Mouse (Mus musculus): ENCODE results near the gene Bmp2. TPM values are rescaled to one million over a fixed set of nuclear protein-coding genes. Genes with fewer than 3 reads are reported as not detected.

The Bmp2 gene
- polyA plus RNA-seq, 1 experiment from 2014 or later = 1.6 TPM

DNA sequence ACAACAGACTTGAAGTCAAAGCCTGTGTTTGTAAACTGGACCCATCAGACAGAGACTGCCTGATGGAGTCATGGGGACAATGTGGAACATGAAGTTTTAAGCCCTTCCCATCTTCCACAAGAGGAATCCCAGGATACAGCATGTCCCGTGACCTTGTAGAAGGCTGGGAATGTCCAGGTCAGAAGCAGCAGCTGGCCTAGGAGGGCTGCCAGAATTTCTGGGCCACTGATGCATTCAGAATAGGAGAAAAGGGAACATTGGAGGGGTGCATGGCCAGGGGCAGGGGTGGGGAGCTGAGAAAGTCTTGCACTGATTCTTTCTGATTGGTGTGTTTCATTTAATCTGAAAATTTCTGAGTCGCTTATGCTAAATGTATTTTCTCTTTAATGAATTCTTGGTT is 29.8 kb upstream of the Bmp2 start:
- Histone ChIP-seq H3K36me3 (ENCODE audit: control insufficient read depth, insufficient read depth, low read length) (no peaks in the 10 kb centered on the region), H3K27me3 (ENCODE audit: control insufficient read depth, insufficient read depth, low read length) (no peaks in the 10 kb centered on the region), H3K4me1 (replicated peaks; ENCODE audit: control insufficient read depth, insufficient read depth, low read length) (no peaks in the 10 kb centered on the region), H3K27ac (ENCODE audit: low read depth, low read length) (no peak overlapping the region), H3K9ac (ENCODE audit: low read depth, low read length) (no peak overlapping the region), H3K4me3 (ENCODE audit: low read depth, low read length) (no peak overlapping the region), H3K9me3 (ENCODE audit: control insufficient read depth, low read length) (no peaks in the 10 kb centered on the region), H3K4me2 (replicated peaks; ENCODE audit: low read depth, low read length) (no peak overlapping the region)
- no peak for ATAC-seq (ENCODE audit: low FRiP score)
- whole genome bisulfite sequencing = 92% methylated on average over 2 of the region's 2 CpGs
- no peak for DNase-seq (ENCODE audit: low spot score)

DNA sequence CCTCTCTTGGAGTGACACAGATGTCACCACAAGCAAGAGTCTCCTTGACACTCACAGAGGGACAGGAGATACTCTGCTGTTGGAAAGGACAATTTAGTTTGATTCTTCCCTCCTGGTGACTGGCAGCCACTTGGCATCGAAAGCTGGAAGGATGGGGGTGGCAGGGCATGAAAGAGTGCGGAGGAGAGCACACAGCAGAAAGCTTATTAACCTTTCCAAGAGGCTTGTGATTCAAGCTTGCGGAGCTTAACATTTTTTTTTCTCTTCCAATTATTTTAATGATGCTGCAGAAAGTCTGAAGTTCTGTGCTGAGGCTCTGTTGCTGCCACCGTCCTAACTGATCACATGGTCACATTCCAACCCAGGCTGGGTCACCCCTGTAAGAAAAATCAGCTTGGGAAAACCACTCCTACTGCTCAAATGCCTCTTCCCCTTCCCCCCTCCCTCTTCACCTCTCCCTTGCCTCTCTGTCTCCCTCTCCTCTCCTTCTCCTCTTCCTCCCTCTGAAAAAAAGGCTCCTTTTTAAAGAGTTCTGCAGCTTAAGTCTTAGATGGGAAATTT is 26.3 kb upstream of the Bmp2 start:
- Histone ChIP-seq H3K4me1 (replicated peaks; ENCODE audit: control insufficient read depth, insufficient read depth, low read length) (no peaks in the 10 kb centered on the region), H3K9ac (ENCODE audit: low read depth, low read length) (no peak overlapping the region), H3K9me3 (ENCODE audit: control insufficient read depth, low read length) (no peaks in the 10 kb centered on the region), H3K4me3 (ENCODE audit: low read depth, low read length) (no peak overlapping the region), H3K36me3 (ENCODE audit: control insufficient read depth, insufficient read depth, low read length) (no peaks in the 10 kb centered on the region), H3K27me3 (ENCODE audit: control insufficient read depth, insufficient read depth, low read length) (no peaks in the 10 kb centered on the region), H3K4me2 (replicated peaks; ENCODE audit: low read depth, low read length) (no peak overlapping the region), H3K27ac (ENCODE audit: low read depth, low read length) (no peak overlapping the region)
- 70% methylated on average over 4 of the region's 4 CpGs for WGBS
- no peak for ATAC-seq (ENCODE audit: low FRiP score)
- DNase-seq (ENCODE audit: low spot score) = no peak

DNA sequence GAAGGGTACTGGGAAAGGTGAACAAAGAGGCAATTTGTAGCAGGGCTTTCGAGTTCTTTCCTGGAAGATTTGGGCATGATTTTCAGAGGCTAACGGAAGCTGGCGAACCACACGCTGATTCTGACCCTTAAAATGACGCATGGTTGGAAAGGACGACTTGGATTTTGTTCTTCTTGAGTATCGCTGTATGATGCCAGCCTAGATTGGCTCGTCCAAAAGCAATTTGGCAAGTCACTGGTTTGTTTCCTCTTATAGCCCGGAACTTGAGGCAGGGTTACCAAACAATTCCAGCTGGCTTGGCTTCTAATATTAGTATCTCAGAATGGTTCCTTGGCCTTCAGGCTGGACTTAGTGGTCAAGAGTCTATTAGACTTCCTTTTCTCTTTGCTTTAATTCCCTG is 22.6 kb upstream of the Bmp2 start:
- 94% methylated on average over 9 of the region's 9 CpGs for WGBS
- DNase-seq (ENCODE audit: low spot score) (no peak), ATAC-seq (ENCODE audit: low FRiP score) (no peak)
- H3K27me3 ChIP-seq (ENCODE audit: control insufficient read depth, insufficient read depth, low read length) = no peaks in the 10 kb centered on the region
- H3K4me1 ChIP-seq (replicated peaks; ENCODE audit: control insufficient read depth, insufficient read depth, low read length) = no peaks in the 10 kb centered on the region
- no peak overlapping the region for H3K27ac ChIP-seq (ENCODE audit: low read depth, low read length)
- no peak overlapping the region for H3K9ac ChIP-seq (ENCODE audit: low read depth, low read length)
- no peaks in the 10 kb centered on the region for H3K36me3 ChIP-seq (ENCODE audit: control insufficient read depth, insufficient read depth, low read length)
- no peaks in the 10 kb centered on the region for H3K9me3 ChIP-seq (ENCODE audit: control insufficient read depth, low read length)
- H3K4me2 ChIP-seq (replicated peaks; ENCODE audit: low read depth, low read length) = no peak overlapping the region
- no peak overlapping the region for H3K4me3 ChIP-seq (ENCODE audit: low read depth, low read length)

DNA sequence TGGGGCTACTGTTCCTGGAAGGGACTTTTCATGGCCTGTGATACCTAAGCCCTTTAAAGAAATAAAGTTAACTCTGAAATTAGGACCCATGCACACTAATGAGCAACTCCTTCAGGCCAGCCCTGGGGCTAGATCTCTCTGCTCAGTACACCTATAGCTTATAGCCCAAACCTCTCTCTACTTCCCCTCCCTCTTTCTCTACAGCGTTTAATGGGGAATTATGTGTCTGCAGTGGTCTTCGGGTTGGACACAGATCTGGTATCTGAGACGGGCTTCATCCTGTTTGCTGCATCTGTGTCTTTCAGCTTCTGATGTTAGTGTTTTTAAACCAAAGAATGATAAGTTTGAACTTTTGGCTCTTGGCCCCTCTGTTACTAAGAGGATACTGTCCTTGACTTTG is 18.9 kb upstream of the Bmp2 start:
- Histone ChIP-seq H3K9ac (ENCODE audit: low read depth, low read length) (no peak overlapping the region), H3K27ac (ENCODE audit: low read depth, low read length) (no peak overlapping the region), H3K9me3 (ENCODE audit: control insufficient read depth, low read length) (no peaks in the 10 kb centered on the region), H3K4me3 (ENCODE audit: low read depth, low read length) (no peak overlapping the region), H3K4me1 (replicated peaks; ENCODE audit: control insufficient read depth, insufficient read depth, low read length) (no peaks in the 10 kb centered on the region), H3K27me3 (ENCODE audit: control insufficient read depth, insufficient read depth, low read length) (no peaks in the 10 kb centered on the region), H3K36me3 (ENCODE audit: control insufficient read depth, insufficient read depth, low read length) (no peaks in the 10 kb centered on the region), H3K4me2 (replicated peaks; ENCODE audit: low read depth, low read length) (no peak overlapping the region)
- DNase-seq (ENCODE audit: low spot score) (no peak), ATAC-seq (ENCODE audit: low FRiP score) (no peak)
- WGBS = 69% methylated on average over 3 of the region's 3 CpGs

DNA sequence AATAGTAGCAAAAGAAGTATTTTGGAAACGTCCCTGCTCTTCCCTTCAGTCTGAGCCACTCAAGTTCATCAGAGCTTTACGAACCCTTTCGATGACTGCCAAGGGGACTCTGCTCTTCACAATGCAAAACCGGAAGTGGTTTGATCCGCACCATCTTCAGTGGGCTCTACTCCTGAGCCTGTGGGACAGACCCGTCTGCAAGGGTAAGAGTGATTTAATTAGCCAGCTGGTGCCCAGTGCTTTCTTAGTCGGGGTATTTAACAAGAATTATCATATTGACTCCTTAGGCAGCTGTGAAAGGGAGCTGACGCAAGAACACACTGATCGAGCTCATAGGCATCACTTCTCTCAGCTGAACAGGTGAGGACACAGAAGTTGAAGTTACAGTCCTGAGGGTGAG is 16.5 kb upstream of the Bmp2 start:
- no peaks in the 10 kb centered on the region for H3K4me1 ChIP-seq (replicated peaks; ENCODE audit: control insufficient read depth, insufficient read depth, low read length)
- H3K27me3 ChIP-seq (ENCODE audit: control insufficient read depth, insufficient read depth, low read length) = no peaks in the 10 kb centered on the region
- H3K36me3 ChIP-seq (ENCODE audit: control insufficient read depth, insufficient read depth, low read length) = no peaks in the 10 kb centered on the region
- DNase-seq (ENCODE audit: low spot score) = no peak
- no peak overlapping the region for H3K9ac ChIP-seq (ENCODE audit: low read depth, low read length)
- no peak overlapping the region for H3K4me2 ChIP-seq (replicated peaks; ENCODE audit: low read depth, low read length)
- WGBS = 78% methylated on average over 9 of the region's 9 CpGs
- H3K4me3 ChIP-seq (ENCODE audit: low read depth, low read length) = no peak overlapping the region
- ATAC-seq (ENCODE audit: low FRiP score) = peak; percentile 56; the same call in 1 of the 2 replicates
- no peak overlapping the region for H3K27ac ChIP-seq (ENCODE audit: low read depth, low read length)
- H3K9me3 ChIP-seq (ENCODE audit: control insufficient read depth, low read length) = no peaks in the 10 kb centered on the region

DNA sequence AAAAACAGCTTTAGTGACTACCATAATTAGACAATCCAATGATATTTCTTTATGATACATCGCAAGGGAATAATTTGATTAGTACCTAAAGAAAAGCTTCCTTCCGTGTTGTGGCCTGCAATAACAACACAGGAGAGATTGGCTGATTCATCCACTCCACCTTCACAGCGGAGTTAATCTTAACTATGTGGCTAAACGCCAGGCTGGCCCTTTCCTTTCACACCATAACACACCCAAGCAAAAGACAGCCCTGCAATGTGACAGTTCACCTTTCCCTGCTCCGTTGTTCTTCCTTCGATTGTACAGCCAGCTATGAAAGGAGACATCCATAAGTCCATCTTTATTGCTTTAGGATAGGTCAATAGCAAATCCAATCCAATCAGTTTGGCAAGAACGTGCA is 15.1 kb upstream of the Bmp2 start:
- Histone ChIP-seq H3K4me2 (replicated peaks; ENCODE audit: low read depth, low read length) (no peak overlapping the region), H3K36me3 (ENCODE audit: control insufficient read depth, insufficient read depth, low read length) (no peaks in the 10 kb centered on the region), H3K9ac (ENCODE audit: low read depth, low read length) (no peak overlapping the region), H3K9me3 (ENCODE audit: control insufficient read depth, low read length) (no peaks in the 10 kb centered on the region), H3K4me3 (ENCODE audit: low read depth, low read length) (no peak overlapping the region), H3K4me1 (replicated peaks; ENCODE audit: control insufficient read depth, insufficient read depth, low read length) (no peaks in the 10 kb centered on the region), H3K27me3 (ENCODE audit: control insufficient read depth, insufficient read depth, low read length) (no peaks in the 10 kb centered on the region), H3K27ac (ENCODE audit: low read depth, low read length) (no peak overlapping the region)
- DNase-seq (ENCODE audit: low spot score) (no peak), ATAC-seq (ENCODE audit: low FRiP score) (no peak)
- 90% methylated on average over 7 of the region's 7 CpGs for WGBS

DNA sequence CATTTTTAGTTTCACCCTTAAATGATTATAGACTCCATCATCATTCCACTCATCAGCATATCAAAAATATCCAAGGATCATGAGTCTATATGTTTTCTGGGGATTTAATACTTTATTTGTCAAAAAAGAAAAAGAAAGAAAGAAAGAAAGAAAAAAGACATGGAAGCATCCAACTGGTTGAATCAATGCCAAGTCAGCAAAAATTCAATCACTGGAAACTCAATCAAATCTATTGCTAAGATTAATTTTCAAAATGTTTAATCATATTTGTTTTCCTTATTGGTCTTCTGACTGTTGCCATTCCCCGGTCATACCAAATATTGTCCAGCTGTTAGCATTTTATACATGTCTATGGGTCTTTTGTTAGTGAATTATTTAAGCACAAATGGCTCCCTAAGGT is 11.3 kb upstream of the Bmp2 start:
- H3K9me3 ChIP-seq (ENCODE audit: control insufficient read depth, low read length) = no peaks in the 10 kb centered on the region
- WGBS = 53% methylated on average over 1 of the region's 1 CpGs
- DNase-seq (ENCODE audit: low spot score) = no peak
- no peak for ATAC-seq (ENCODE audit: low FRiP score)
- H3K27ac ChIP-seq (ENCODE audit: low read depth, low read length) = no peak overlapping the region
- H3K4me3 ChIP-seq (ENCODE audit: low read depth, low read length) = no peak overlapping the region
- H3K36me3 ChIP-seq (ENCODE audit: control insufficient read depth, insufficient read depth, low read length) = no peaks in the 10 kb centered on the region
- no peak overlapping the region for H3K4me2 ChIP-seq (replicated peaks; ENCODE audit: low read depth, low read length)
- no peaks in the 10 kb centered on the region for H3K4me1 ChIP-seq (replicated peaks; ENCODE audit: control insufficient read depth, insufficient read depth, low read length)
- no peaks in the 10 kb centered on the region for H3K27me3 ChIP-seq (ENCODE audit: control insufficient read depth, insufficient read depth, low read length)
- H3K9ac ChIP-seq (ENCODE audit: low read depth, low read length) = no peak overlapping the region

DNA sequence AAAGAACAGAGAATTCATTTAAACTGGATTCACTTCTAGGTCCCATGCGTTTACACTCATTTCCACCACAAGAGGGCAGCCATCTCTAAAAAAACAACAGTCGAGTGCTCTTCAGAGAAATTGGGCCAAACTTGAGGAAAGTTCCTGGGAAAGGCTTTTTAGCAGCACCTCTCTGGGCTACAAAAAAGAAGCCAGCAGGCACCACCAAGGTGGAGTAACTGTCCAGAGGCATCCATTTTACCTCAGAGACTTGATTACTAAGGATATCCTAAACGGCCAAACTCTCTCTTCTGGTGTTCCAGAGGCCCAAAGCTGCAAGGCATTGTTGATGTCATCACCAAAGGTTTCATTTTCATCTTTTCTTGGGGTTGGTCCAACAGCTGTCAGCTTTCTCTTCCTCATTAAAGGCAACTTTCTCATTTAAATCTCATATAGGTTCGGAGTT is 1.7 kb upstream of the Bmp2 start:
- Histone ChIP-seq H3K27me3 (ENCODE audit: control insufficient read depth, insufficient read depth, low read length) (peaks cover 46% of the 10 kb centered on the region), H3K4me3 (ENCODE audit: low read depth, low read length) (no peak overlapping the region), H3K27ac (ENCODE audit: low read depth, low read length) (no peak overlapping the region), H3K36me3 (ENCODE audit: control insufficient read depth, insufficient read depth, low read length) (no peaks in the 10 kb centered on the region), H3K9ac (ENCODE audit: low read depth, low read length) (no peak overlapping the region), H3K4me2 (replicated peaks; ENCODE audit: low read depth, low read length) (no peak overlapping the region), H3K4me1 (replicated peaks; ENCODE audit: control insufficient read depth, insufficient read depth, low read length) (peaks cover 4% of the 10 kb centered on the region; the same call in 1 of the 2 replicates), H3K9me3 (ENCODE audit: control insufficient read depth, low read length) (no peaks in the 10 kb centered on the region)
- WGBS = 33% methylated on average over 4 of the region's 4 CpGs
- ATAC-seq (ENCODE audit: low FRiP score) = no peak
- DNase-seq (ENCODE audit: low spot score) = peak; percentile 80

DNA sequence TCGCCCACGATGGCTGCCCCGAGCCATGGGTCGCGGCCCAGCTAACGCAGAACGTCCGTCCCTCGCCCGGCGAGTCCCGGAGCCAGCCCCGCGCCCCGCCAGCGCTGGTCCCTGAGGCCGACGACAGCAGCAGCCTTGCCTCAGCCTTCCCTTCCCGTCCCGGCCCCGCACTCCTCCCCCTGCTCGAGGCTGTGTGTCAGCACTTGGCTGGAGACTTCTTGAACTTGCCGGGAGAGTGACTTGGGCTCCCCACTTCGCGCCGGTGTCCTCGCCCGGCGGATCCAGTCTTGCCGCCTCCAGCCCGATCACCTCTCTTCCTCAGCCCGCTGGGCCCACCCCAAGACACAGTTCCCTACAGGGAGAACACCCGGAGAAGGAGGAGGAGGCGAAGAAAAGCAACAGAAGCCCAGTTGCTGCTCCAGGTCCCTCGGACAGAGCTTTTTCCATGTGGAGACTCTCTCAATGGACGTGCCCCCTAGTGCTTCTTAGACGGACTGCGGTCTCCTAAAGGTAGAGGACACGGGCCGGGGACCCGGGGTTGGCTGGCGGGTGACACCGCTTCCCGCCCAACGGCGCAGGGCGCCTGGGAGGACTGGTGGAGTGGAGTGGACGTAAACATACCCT is 995 bp downstream of the Bmp2 start:
- Histone ChIP-seq H3K4me2 (replicated peaks; ENCODE audit: low read depth, low read length) (peak overlapping the region; percentile 94), H3K4me3 (ENCODE audit: low read depth, low read length) (peak overlapping the region; percentile 52), H3K27me3 (ENCODE audit: control insufficient read depth, insufficient read depth, low read length) (peaks cover 52% of the 10 kb centered on the region), H3K4me1 (replicated peaks; ENCODE audit: control insufficient read depth, insufficient read depth, low read length) (peaks cover 4% of the 10 kb centered on the region; the same call in 1 of the 2 replicates), H3K9me3 (ENCODE audit: control insufficient read depth, low read length) (no peaks in the 10 kb centered on the region), H3K9ac (ENCODE audit: low read depth, low read length) (peak overlapping the region; percentile 36; the same call in 1 of the 2 replicates), H3K36me3 (ENCODE audit: control insufficient read depth, insufficient read depth, low read length) (no peaks in the 10 kb centered on the region), H3K27ac (ENCODE audit: low read depth, low read length) (no peak overlapping the region)
- DNase-seq (ENCODE audit: low spot score) (peak; percentile 63), ATAC-seq (ENCODE audit: low FRiP score) (peak; percentile 45)
- WGBS = 1% methylated on average over 34 of the region's 48 CpGs

Measured in hindbrain, embryonic 11.5 days (tissue).